Mouse (Mus musculus): ENCODE results near the gene Map2k5. TPM values are rescaled to one million over a fixed set of nuclear protein-coding genes. Genes with fewer than 3 reads are reported as not detected.

The Map2k5 gene
- polyA plus RNA-seq, 1 experiment from 2014 or later = 37.3 TPM

DNA sequence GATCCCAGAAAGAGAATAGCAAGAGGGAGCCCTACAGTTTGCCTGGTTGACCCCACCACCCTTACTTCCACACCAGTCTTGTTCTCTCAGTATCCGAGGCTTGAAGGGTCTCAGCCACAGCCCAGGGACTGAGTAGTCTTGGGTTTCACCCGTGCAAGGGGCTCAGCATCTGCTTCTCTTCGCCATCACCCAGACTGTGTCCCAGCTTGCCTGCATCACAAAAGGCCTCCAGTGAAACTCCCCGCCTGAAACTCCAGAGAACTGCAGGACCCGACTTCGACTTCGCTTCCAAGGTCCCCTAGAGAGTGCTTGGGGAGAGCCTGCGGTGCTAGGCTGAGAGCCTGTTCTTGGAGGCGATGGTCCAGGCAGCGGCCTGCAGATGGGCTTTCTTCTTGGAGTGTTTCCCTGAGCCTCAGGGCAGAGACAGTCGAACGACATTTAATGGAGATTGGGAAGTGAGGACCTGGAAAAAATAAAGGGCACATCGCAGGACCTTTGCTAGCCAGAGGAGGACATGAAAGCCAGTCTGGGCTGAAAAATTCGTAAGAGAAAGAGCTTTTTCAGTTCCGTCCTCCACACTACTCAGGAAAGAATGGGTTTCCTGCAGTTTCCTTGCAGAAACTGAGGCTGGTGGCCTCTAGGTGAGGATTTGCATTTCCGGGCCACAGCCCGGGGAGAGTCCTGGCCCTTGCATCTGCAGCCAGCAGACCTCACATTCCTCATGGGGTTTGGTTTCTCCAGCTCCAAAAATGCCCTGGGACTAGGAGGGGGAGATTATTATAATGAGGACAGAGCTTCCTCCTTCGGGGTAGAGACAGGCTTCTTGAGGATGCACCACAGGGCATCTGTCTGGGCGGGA is 240.7 kb downstream of the Map2k5 start:
- H3K36me3 ChIP-seq (ENCODE audit: insufficient read depth) = no peaks in the 10 kb centered on the region
- H3K27me3 ChIP-seq (ENCODE audit: insufficient read depth, low read length) = peaks cover 84% of the 10 kb centered on the region
- H3K9me3 ChIP-seq (ENCODE audit: low read depth, low read length) = no peaks in the 10 kb centered on the region
- no peak for TF ChIP-seq CTCF (IDR thresholded peaks at IDR 0.05; ENCODE audit: low read depth)
- no peaks in the 10 kb centered on the region; the same call in 1 of the 2 replicates for H3K4me1 ChIP-seq (ENCODE audit: insufficient read depth)
- WGBS = 3% methylated on average over 19 of the region's 19 CpGs
- ATAC-seq (ENCODE audit: insufficient read depth) = no peak
- H3K9ac ChIP-seq = no peak overlapping the region
- no peak overlapping the region for H3K4me3 ChIP-seq (ENCODE audit: low read depth, low read length)
- H3K4me2 ChIP-seq = no peak overlapping the region
- no peak for DNase-seq
- H3K27ac ChIP-seq (ENCODE audit: low read depth) = no peak overlapping the region

GRCm38 (mm10) chr9:63136241-63136640 is 241.5 kb downstream of the Map2k5 start:
- no peak overlapping the region for H3K27ac ChIP-seq (ENCODE audit: low read depth)
- WGBS = 4% methylated on average over 8 of the region's 8 CpGs
- no peaks in the 10 kb centered on the region for H3K36me3 ChIP-seq (ENCODE audit: insufficient read depth)
- no peaks in the 10 kb centered on the region for H3K9me3 ChIP-seq (ENCODE audit: low read depth, low read length)
- H3K27me3 ChIP-seq (ENCODE audit: insufficient read depth, low read length) = peaks cover 77% of the 10 kb centered on the region
- no peak overlapping the region for H3K4me3 ChIP-seq (ENCODE audit: low read depth, low read length)
- H3K4me2 ChIP-seq = no peak overlapping the region
- no peak overlapping the region for H3K9ac ChIP-seq
- DNase-seq (no peak), ATAC-seq (ENCODE audit: insufficient read depth) (no peak)
- TF ChIP-seq CTCF (IDR thresholded peaks at IDR 0.05; ENCODE audit: low read depth) = no peak
- peaks cover 6% of the 10 kb centered on the region; the same call in 1 of the 2 replicates for H3K4me1 ChIP-seq (ENCODE audit: insufficient read depth)

GRCm38 (mm10) chr9:63135801-63136200 is 241.9 kb downstream of the Map2k5 start:
- no peak for ATAC-seq (ENCODE audit: insufficient read depth)
- Histone ChIP-seq H3K27ac (ENCODE audit: low read depth) (no peak overlapping the region), H3K4me2 (peak overlapping the region; percentile 50), H3K27me3 (ENCODE audit: insufficient read depth, low read length) (peaks cover 72% of the 10 kb centered on the region), H3K36me3 (ENCODE audit: insufficient read depth) (no peaks in the 10 kb centered on the region), H3K9ac (no peak overlapping the region), H3K9me3 (ENCODE audit: low read depth, low read length) (no peaks in the 10 kb centered on the region), H3K4me1 (ENCODE audit: insufficient read depth) (peaks cover 6% of the 10 kb centered on the region; the same call in 1 of the 2 replicates), H3K4me3 (ENCODE audit: low read depth, low read length) (peak overlapping the region; percentile 24; the same call in 1 of the 2 replicates)
- DNase-seq = peak; percentile 85
- TF ChIP-seq CTCF (IDR thresholded peaks at IDR 0.05; ENCODE audit: low read depth) = peak; percentile 82
- under 1% methylated on average over 16 of the region's 16 CpGs for WGBS

- Histone ChIP-seq H3K36me3 (ENCODE audit: insufficient read depth) (no peaks in the 10 kb centered on the region), H3K27me3 (ENCODE audit: insufficient read depth, low read length) (peaks cover 69% of the 10 kb centered on the region), H3K4me1 (ENCODE audit: insufficient read depth) (peaks cover 6% of the 10 kb centered on the region; the same call in 1 of the 2 replicates), H3K9ac (no peak overlapping the region), H3K4me3 (ENCODE audit: low read depth, low read length) (peak overlapping the region; percentile 24; the same call in 1 of the 2 replicates), H3K4me2 (peak overlapping the region; percentile 50), H3K27ac (ENCODE audit: low read depth) (no peak overlapping the region), H3K9me3 (ENCODE audit: low read depth, low read length) (no peaks in the 10 kb centered on the region)
- ATAC-seq (ENCODE audit: insufficient read depth) = no peak
- 5% methylated on average over 11 of the region's 11 CpGs for WGBS
- TF ChIP-seq CTCF (IDR thresholded peaks at IDR 0.05; ENCODE audit: low read depth) = no peak
- no peak for DNase-seq
Measured at GRCm38 (mm10) chr9:63135356-63135755, 242.3 kb downstream of the Map2k5 start.

GRCm38 (mm10) chr9:63133659-63134058 is 244.0 kb downstream of the Map2k5 start:
- ATAC-seq (ENCODE audit: insufficient read depth) (no peak), DNase-seq (no peak)
- H3K4me3 ChIP-seq (ENCODE audit: low read depth, low read length) = peak overlapping the region; percentile 62
- no peak overlapping the region for H3K9ac ChIP-seq
- H3K27me3 ChIP-seq (ENCODE audit: insufficient read depth, low read length) = peaks cover 52% of the 10 kb centered on the region
- peaks cover 6% of the 10 kb centered on the region; the same call in 1 of the 2 replicates for H3K4me1 ChIP-seq (ENCODE audit: insufficient read depth)
- H3K4me2 ChIP-seq = peak overlapping the region; percentile 75
- no peak overlapping the region for H3K27ac ChIP-seq (ENCODE audit: low read depth)
- WGBS = 13% methylated on average over 6 of the region's 6 CpGs
- TF ChIP-seq CTCF (IDR thresholded peaks at IDR 0.05; ENCODE audit: low read depth) = no peak
- no peaks in the 10 kb centered on the region for H3K9me3 ChIP-seq (ENCODE audit: low read depth, low read length)
- no peaks in the 10 kb centered on the region for H3K36me3 ChIP-seq (ENCODE audit: insufficient read depth)

- peaks cover 6% of the 10 kb centered on the region; the same call in 1 of the 2 replicates for H3K4me1 ChIP-seq (ENCODE audit: insufficient read depth)
- TF ChIP-seq CTCF (IDR thresholded peaks at IDR 0.05; ENCODE audit: low read depth) = no peak
- H3K4me3 ChIP-seq (ENCODE audit: low read depth, low read length) = peak overlapping the region; percentile 62
- peak; percentile 97 for DNase-seq
- peak; percentile 98 for ATAC-seq (ENCODE audit: insufficient read depth)
- H3K4me2 ChIP-seq = peak overlapping the region; percentile 87
- H3K36me3 ChIP-seq (ENCODE audit: insufficient read depth) = no peaks in the 10 kb centered on the region
- H3K9me3 ChIP-seq (ENCODE audit: low read depth, low read length) = no peaks in the 10 kb centered on the region
- H3K27me3 ChIP-seq (ENCODE audit: insufficient read depth, low read length) = peaks cover 44% of the 10 kb centered on the region
- H3K9ac ChIP-seq = peak overlapping the region; percentile 74
- WGBS = 1% methylated on average over 48 of the region's 48 CpGs
- H3K27ac ChIP-seq (ENCODE audit: low read depth) = peak overlapping the region; percentile 80
Measured at GRCm38 (mm10) chr9:63132673-63133601, 244.8 kb downstream of the Map2k5 start.
